8 mouse cellular contexts compared by ENCODE assay signal in genomic region chr10:7780238-7781176, GRCm38 (mm10). TPM values are rescaled to one million over a fixed set of nuclear protein-coding genes. Genes with fewer than 3 reads are reported as not detected.
DNase-seq lines count a peak whose midpoint lies in the region; ATAC-seq and TF ChIP-seq lines count a peak whose summit lies in the region.

No protein-coding gene starts in this region.

- peaks cover 12% of the 10 kb centered on the region for H3K36me3 ChIP-seq in E14TG2a.4 (ENCODE audit: insufficient read depth, low read length)
- peaks cover 21% of the 10 kb centered on the region; the same call in 1 of the 2 replicates for H3K36me3 ChIP-seq in forebrain, embryonic 12.5 days (replicated peaks)
- peaks cover 26% of the 10 kb centered on the region for H3K36me3 ChIP-seq in heart, postnatal 0 days (replicated peaks; ENCODE audit: control insufficient read depth, insufficient read depth, low read length)
- no peaks in the 10 kb centered on the region for H3K36me3 ChIP-seq in liver, embryonic 14.5 days (replicated peaks; ENCODE audit: control insufficient read depth, insufficient read depth, low read depth)
- no peaks in the 10 kb centered on the region for H3K36me3 ChIP-seq in stomach, embryonic 15.5 days

- TF ChIP-seq EP300 in heart, postnatal 0 days (IDR thresholded peaks at IDR 0.05; ENCODE audit: low read depth): no peak
- TF ChIP-seq EP300 in liver, embryonic 14.5 days (IDR thresholded peaks at IDR 0.05; ENCODE audit: low read depth): no peak

- H3K9ac ChIP-seq in forebrain, embryonic 12.5 days: peak overlapping the region; percentile 89
- peak overlapping the region; percentile 85 for H3K9ac ChIP-seq in heart, postnatal 0 days (replicated peaks; ENCODE audit: low read depth, low read length)
- H3K9ac ChIP-seq in liver, embryonic 14.5 days (replicated peaks): peak overlapping the region; percentile 96
- H3K9ac ChIP-seq in stomach, embryonic 15.5 days: peak overlapping the region; percentile 66

- peak overlapping the region; percentile 68 for H3K27ac ChIP-seq in forebrain, embryonic 12.5 days
- H3K27ac ChIP-seq in heart, postnatal 0 days (ENCODE audit: low read depth): peak overlapping the region; percentile 74
- peak overlapping the region; percentile 54 for H3K27ac ChIP-seq in liver, embryonic 14.5 days
- H3K27ac ChIP-seq in stomach, embryonic 15.5 days: peak overlapping the region; percentile 60

- H3K27me3 ChIP-seq in E14TG2a.4 (ENCODE audit: insufficient read depth, low read length): 0 out of 2 replicates have a peak, but pooled peaks cover 3% of the 10 kb centered on the region
- no peaks in the 10 kb centered on the region for H3K27me3 ChIP-seq in forebrain, embryonic 12.5 days
- no peaks in the 10 kb centered on the region for H3K27me3 ChIP-seq in heart, postnatal 0 days (ENCODE audit: control insufficient read depth, insufficient read depth, low read length)
- H3K27me3 ChIP-seq in liver, embryonic 14.5 days (ENCODE audit: control insufficient read depth, insufficient read depth, low read length): no peaks in the 10 kb centered on the region
- H3K27me3 ChIP-seq in stomach, embryonic 15.5 days (replicated peaks): no peaks in the 10 kb centered on the region

- under 1% methylated on average over 56 of the region's 77 CpGs for WGBS in forebrain, embryonic 12.5 days
- under 1% methylated on average over 65 of the region's 77 CpGs for WGBS in heart, postnatal 0 days
- WGBS in liver, embryonic 14.5 days (ENCODE audit: insufficient replicate concordance): under 1% methylated on average over 74 of the region's 77 CpGs
- WGBS in stomach, embryonic 15.5 days: under 1% methylated on average over 56 of the region's 77 CpGs

- no peaks in the 10 kb centered on the region for H3K9me3 ChIP-seq in E14TG2a.4 (ENCODE audit: low read length)
- no peaks in the 10 kb centered on the region for H3K9me3 ChIP-seq in forebrain, embryonic 12.5 days
- H3K9me3 ChIP-seq in heart, postnatal 0 days (replicated peaks; ENCODE audit: control insufficient read depth, low read length): no peaks in the 10 kb centered on the region
- no peaks in the 10 kb centered on the region for H3K9me3 ChIP-seq in liver, embryonic 14.5 days (ENCODE audit: control insufficient read depth, low read length)
- no peaks in the 10 kb centered on the region for H3K9me3 ChIP-seq in stomach, embryonic 15.5 days

- peaks cover 8% of the 10 kb centered on the region for H3K4me1 ChIP-seq in E14TG2a.4 (replicated peaks; ENCODE audit: low read depth, low read length)
- peaks cover 9% of the 10 kb centered on the region for H3K4me1 ChIP-seq in forebrain, embryonic 12.5 days
- H3K4me1 ChIP-seq in heart, postnatal 0 days (ENCODE audit: control insufficient read depth, insufficient read depth): no peaks in the 10 kb centered on the region
- peaks cover 6 to 8% of the 10 kb centered on the region in 2 experiments; a peak in 3 of 4 replicates for H3K4me1 ChIP-seq in liver, embryonic 14.5 days (replicated peaks; ENCODE audit: control insufficient read depth in 2 of 2, insufficient read depth in 2 of 2, low read length in 1 of 2)
- no peaks in the 10 kb centered on the region for H3K4me1 ChIP-seq in stomach, embryonic 15.5 days

- H3K4me3 ChIP-seq in E14TG2a.4 (replicated peaks; ENCODE audit: low read length): peak overlapping the region; percentile 99
- H3K4me3 ChIP-seq in forebrain, embryonic 12.5 days (replicated peaks): peak overlapping the region; percentile 92
- H3K4me3 ChIP-seq in heart, postnatal 0 days (ENCODE audit: low read depth, low read length): peak overlapping the region; percentile 76
- H3K4me3 ChIP-seq in liver, embryonic 14.5 days (ENCODE audit: insufficient read depth in 1 of 2, low read depth in 2 of 2, low read length in 2 of 2): peak overlapping the region; percentile 87 to 100
- peak overlapping the region; percentile 99 for H3K4me3 ChIP-seq in stomach, embryonic 15.5 days (replicated peaks)

- peak; percentile 88 for DNase-seq in c-Kit-positive CD71-positive TER-119-negative erythroid progenitor cells, embryonic 14.5 days (ENCODE audit: low read depth)
- peak; percentile 81 for DNase-seq in heart, postnatal 0 days (ENCODE audit: low spot score)
- DNase-seq in kidney, postnatal 36 days: peak; percentile 94 to 95
- DNase-seq in liver, embryonic 14.5 days (ENCODE audit: low read depth in 3 of 3, low spot score in 3 of 3): peak; percentile 86
- DNase-seq in neural tube, embryonic 10.5 days (ENCODE audit: extremely low spot score, low spot score): peak; percentile 94

- TF ChIP-seq CTCF in E14TG2a.4 (conservative IDR thresholded peaks at IDR 0.05; ENCODE audit: low read length): no peak
- no peak for TF ChIP-seq CTCF in heart, postnatal 0 days (IDR thresholded peaks at IDR 0.05; ENCODE audit: low read depth)
- no peak for TF ChIP-seq CTCF in liver, embryonic 14.5 days (IDR thresholded peaks at IDR 0.05; ENCODE audit: low read depth)

- peak; percentile 94 for ATAC-seq in forebrain, embryonic 12.5 days (ENCODE audit: low FRiP score)
- peak; percentile 97 for ATAC-seq in heart, postnatal 0 days (ENCODE audit: insufficient read depth, low read depth)
- ATAC-seq in liver, embryonic 14.5 days (ENCODE audit: insufficient read depth): peak; percentile 96
- peak; percentile 92 for ATAC-seq in stomach, embryonic 15.5 days (ENCODE audit: insufficient read depth, low FRiP score, low read depth)

- H3K4me2 ChIP-seq in forebrain, embryonic 12.5 days: peak overlapping the region; percentile 73
- peak overlapping the region; percentile 87 for H3K4me2 ChIP-seq in heart, postnatal 0 days (ENCODE audit: low read depth, low read length)
- H3K4me2 ChIP-seq in liver, embryonic 14.5 days (ENCODE audit: low read depth): peak overlapping the region; percentile 90
- peak overlapping the region; percentile 78 for H3K4me2 ChIP-seq in stomach, embryonic 15.5 days

RNA-seq across cellular contexts. Expression of gene Ginm1, which starts 12.1 kb away (rescaled TPM):
- 53.4 and 55.6 TPM in 2 replicates for polyA plus RNA-seq in forebrain, embryonic 12.5 days (2016; fragmentation: Nextera tagmentation; extraction: Ambion mirVana)
- total RNA-seq in heart, postnatal 0 days (2014; rRNA removed; ENCODE audit: low replicate concordance): 26.4 and 47.3 TPM in 2 replicates
- 107 TPM in 2 replicates for polyA plus RNA-seq in heart, postnatal 0 days (2015; fragmentation: Nextera tagmentation; extraction: Ambion mirVana)
- 7.9 and 12.3 TPM in 2 replicates for polyA plus RNA-seq in liver, embryonic 14.5 days (2012; rRNA removed)
- polyA plus RNA-seq in liver, embryonic 14.5 days (2014; fragmentation: Nextera tagmentation; extraction: Ambion mirVana): 26.5 and 26.9 TPM in 2 replicates
- 83.4 and 85.6 TPM in 2 replicates for polyA plus RNA-seq in stomach, embryonic 15.5 days (2015; fragmentation: Nextera tagmentation; extraction: Ambion mirVana)

RNA-seq across cellular contexts. Expression of gene Ppil4, which starts 12.2 kb away (rescaled TPM):
- 52.4 and 55.1 TPM in 2 replicates for polyA plus RNA-seq in forebrain, embryonic 12.5 days (2016; fragmentation: Nextera tagmentation; extraction: Ambion mirVana)
- 13.7 and 14.7 TPM in 2 replicates for total RNA-seq in heart, postnatal 0 days (2014; rRNA removed; ENCODE audit: low replicate concordance)
- 24.2 and 24.9 TPM in 2 replicates for polyA plus RNA-seq in heart, postnatal 0 days (2015; fragmentation: Nextera tagmentation; extraction: Ambion mirVana)
- polyA plus RNA-seq in liver, embryonic 14.5 days (2012; rRNA removed): 6.5 and 9.4 TPM in 2 replicates
- 20.7 and 23.3 TPM in 2 replicates for polyA plus RNA-seq in liver, embryonic 14.5 days (2014; fragmentation: Nextera tagmentation; extraction: Ambion mirVana)
- polyA plus RNA-seq in stomach, embryonic 15.5 days (2015; fragmentation: Nextera tagmentation; extraction: Ambion mirVana): 37.7 and 37.9 TPM in 2 replicates

RNA-seq across cellular contexts. Expression of gene Zc3h12d, which starts 51.8 kb away (rescaled TPM):
- 0.05 TPM in 1 of 2 replicates, not detected in the other for polyA plus RNA-seq in forebrain, embryonic 12.5 days (2016; fragmentation: Nextera tagmentation; extraction: Ambion mirVana)
- total RNA-seq in heart, postnatal 0 days (2014; rRNA removed; ENCODE audit: low replicate concordance): 0.04 TPM in 1 of 2 replicates, not detected in the other
- 0.15 and 0.20 TPM in 2 replicates for polyA plus RNA-seq in heart, postnatal 0 days (2015; fragmentation: Nextera tagmentation; extraction: Ambion mirVana)
- 0.25 TPM in 2 replicates for polyA plus RNA-seq in liver, embryonic 14.5 days (2012; rRNA removed)
- 0.15 and 0.29 TPM in 2 replicates for polyA plus RNA-seq in liver, embryonic 14.5 days (2014; fragmentation: Nextera tagmentation; extraction: Ambion mirVana)
- 0.35 and 0.53 TPM in 2 replicates for polyA plus RNA-seq in stomach, embryonic 15.5 days (2015; fragmentation: Nextera tagmentation; extraction: Ambion mirVana)

RNA-seq across cellular contexts. Expression of gene Katna1, which starts 54.7 kb away (rescaled TPM):
- polyA plus RNA-seq in forebrain, embryonic 12.5 days (2016; fragmentation: Nextera tagmentation; extraction: Ambion mirVana): 59.1 and 59.8 TPM in 2 replicates
- 14.2 and 36.0 TPM in 2 replicates for total RNA-seq in heart, postnatal 0 days (2014; rRNA removed; ENCODE audit: low replicate concordance)
- polyA plus RNA-seq in heart, postnatal 0 days (2015; fragmentation: Nextera tagmentation; extraction: Ambion mirVana): 22.8 and 25.8 TPM in 2 replicates
- 3.3 and 6.9 TPM in 2 replicates for polyA plus RNA-seq in liver, embryonic 14.5 days (2012; rRNA removed)
- polyA plus RNA-seq in liver, embryonic 14.5 days (2014; fragmentation: Nextera tagmentation; extraction: Ambion mirVana): 31.6 and 31.9 TPM in 2 replicates
- 50.9 and 59.5 TPM in 2 replicates for polyA plus RNA-seq in stomach, embryonic 15.5 days (2015; fragmentation: Nextera tagmentation; extraction: Ambion mirVana)

Comparison
In these comparisons a context has a peak if more than half of its experiments do, and no peak if none do; other contexts are left out.
1. Peak in every context shown above with its lines: DNase-seq, ATAC-seq, H3K4me3 ChIP-seq and H3K27ac ChIP-seq.